Mouse (Mus musculus) hindbrain, embryonic 15.5 days (tissue): Measurements from ENCODE around the gene Tamm41. TPM values are rescaled to one million over a fixed set of nuclear protein-coding genes. Genes with fewer than 3 reads are reported as not detected.

Source experiments
- ATAC-seq: fragments of 200-750 bp; cut with Nextera tagmentation; 2 replicates; pipeline ENCODE4 v1.8.0; 2017; ENCODE audit warnings: low read depth, moderate number of reproducible peaks, moderate TSS enrichment; ENCODE audit not compliant: low FRiP score
- H3K27ac ChIP-seq: fragments of 300-500 bp; sonication (generic); replicated peaks from 2 replicates; pipeline ENCODE4 v1.5.1; 2015; ENCODE audit warnings: mild to moderate bottlenecking, inconsistent platforms
- H3K27me3 ChIP-seq: fragments of 300-500 bp; sonication (generic); 2 replicates; pipeline ENCODE4 v1.6.1; 2015; ENCODE audit warnings: control low read depth, inconsistent platforms
- H3K36me3 ChIP-seq: fragments of 300-500 bp; sonication (generic); 2 replicates; pipeline ENCODE4 v1.6.1; 2015; ENCODE audit warnings: control low read depth, inconsistent platforms
- H3K4me1 ChIP-seq: fragments of 300-500 bp; sonication (generic); replicated peaks from 2 replicates; pipeline ENCODE4 v1.6.1; 2015; ENCODE audit warnings: control low read depth, inconsistent platforms
- H3K4me2 ChIP-seq: fragments of 300-500 bp; sonication (generic); 2 replicates; pipeline ENCODE4 v1.6.1; 2015; ENCODE audit warnings: moderate library complexity, mild to moderate bottlenecking, inconsistent platforms
- H3K4me3 ChIP-seq: fragments of 300-500 bp; sonication (generic); 2 replicates; pipeline ENCODE4 v1.5.1; 2015; ENCODE audit warnings: mild to moderate bottlenecking, inconsistent platforms
- H3K9ac ChIP-seq: fragments of 300-500 bp; sonication (generic); 2 replicates; pipeline ENCODE4 v1.6.1; 2015; ENCODE audit warnings: inconsistent platforms
- H3K9me3 ChIP-seq: fragments of 300-500 bp; sonication (generic); 2 replicates; pipeline ENCODE4 v1.6.1; 2016; ENCODE audit warnings: control low read depth, inconsistent platforms
- WGBS: fragments of 180-500 bp; shearing (Covaris S2); methylation state at CpG from one replicate; pipeline ENCODE4 v1.1.7; 2015; 5-methylcytosine and 5-hydroxymethylcytosine counted together
- polyA plus RNA-seq: library from polyadenylated mRNA; unstranded; fragments of >200 nt; fragmentation: Nextera tagmentation; extraction: Ambion mirVana; gene quantifications from 2 replicates; pipeline ENCODE4 v1.2.1, GENCODE M21; 2015

The Tamm41 gene
- polyA plus RNA-seq, 1 experiment from 2014 or later = 47.1 TPM

DNA sequence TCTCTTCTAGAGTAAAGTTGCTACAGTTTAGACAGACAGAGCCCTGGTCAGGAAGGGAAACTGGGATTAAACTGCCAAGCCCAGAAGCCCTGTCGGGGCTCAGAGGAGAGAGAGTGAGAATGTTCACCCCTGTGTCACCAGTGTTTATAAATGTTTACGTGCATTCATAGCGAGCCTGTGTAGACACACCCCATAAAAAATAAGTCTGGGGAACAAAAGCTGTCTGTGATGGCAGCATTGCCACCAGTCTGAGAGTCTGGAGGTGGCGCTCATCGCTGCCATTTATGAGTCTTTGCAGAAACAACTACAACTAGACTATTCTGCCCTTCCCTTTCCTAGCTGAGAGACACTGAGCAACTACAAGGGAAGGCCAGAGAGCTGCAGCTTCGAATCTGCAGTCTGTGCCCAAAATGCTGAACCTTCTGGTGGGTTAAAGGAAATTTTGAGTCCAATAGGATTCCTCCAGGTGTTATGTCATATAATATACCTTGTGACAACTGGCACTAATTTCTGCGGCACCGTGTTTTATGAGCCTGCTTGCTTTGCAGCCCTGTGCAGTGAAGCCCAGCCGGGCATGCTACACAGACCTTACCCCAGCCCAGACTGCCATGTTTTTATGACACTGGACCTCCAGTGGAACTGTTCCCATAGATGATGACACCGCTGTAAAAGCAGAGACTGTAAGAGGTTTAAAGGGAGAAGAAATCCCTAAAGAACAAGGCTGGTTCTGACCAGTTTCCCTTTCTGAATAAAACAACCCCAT is 79.2 kb downstream of the Tamm41 start:
- Histone ChIP-seq H3K27ac (no peak overlapping the region), H3K36me3 (no peaks in the 10 kb centered on the region), H3K4me3 (no peak overlapping the region), H3K4me1 (0 out of 2 replicates have a peak, but pooled peaks cover 2% of the 10 kb centered on the region), H3K4me2 (no peak overlapping the region), H3K27me3 (no peaks in the 10 kb centered on the region), H3K9me3 (no peaks in the 10 kb centered on the region), H3K9ac (no peak overlapping the region)
- ATAC-seq = no peak
- WGBS = 81% methylated on average over 10 of the region's 10 CpGs

DNA sequence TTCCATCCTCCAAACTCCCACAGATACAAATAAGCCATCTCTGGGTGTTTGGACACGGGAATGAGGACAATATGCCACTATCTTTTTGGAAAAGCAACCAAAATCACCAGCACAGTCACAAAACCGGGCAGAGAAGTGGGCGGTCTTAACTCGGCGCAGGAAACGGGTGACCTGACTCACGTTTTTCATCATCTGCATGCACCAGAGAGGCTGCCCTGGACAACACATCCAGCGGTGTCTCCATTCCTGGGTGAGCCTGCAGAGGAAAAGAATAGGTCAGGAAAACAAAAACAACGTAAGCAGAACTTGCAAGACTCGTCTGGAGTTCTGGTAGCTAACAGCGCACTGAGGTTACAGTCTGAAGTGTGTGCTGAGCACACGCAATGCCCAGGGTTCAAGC is 79.9 kb downstream of the Tamm41 start:
- Histone ChIP-seq H3K4me1 (peaks cover 6% of the 10 kb centered on the region; the same call in 1 of the 2 replicates), H3K36me3 (no peaks in the 10 kb centered on the region), H3K27ac (no peak overlapping the region), H3K4me3 (no peak overlapping the region), H3K4me2 (no peak overlapping the region), H3K27me3 (no peaks in the 10 kb centered on the region), H3K9ac (no peak overlapping the region), H3K9me3 (no peaks in the 10 kb centered on the region)
- WGBS = 78% methylated on average over 12 of the region's 12 CpGs
- ATAC-seq = no peak

DNA sequence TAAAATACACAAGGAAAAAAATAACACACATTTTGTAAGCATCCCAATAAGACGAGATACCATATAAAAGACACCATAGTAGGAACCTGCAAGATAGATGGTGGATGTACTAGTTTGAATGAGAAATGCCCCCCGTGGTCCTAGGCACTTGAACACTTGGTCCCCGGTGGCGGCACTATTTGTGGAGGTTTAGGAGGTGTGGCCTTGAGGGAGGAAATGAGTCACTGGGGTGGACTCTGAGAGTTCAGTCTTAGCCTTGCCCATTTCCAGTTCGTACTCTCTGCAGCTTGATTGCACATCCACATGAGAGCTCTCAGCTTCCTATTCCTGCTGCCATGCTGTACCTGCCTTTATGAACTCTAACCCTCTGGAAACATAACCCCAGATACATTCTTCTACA is 83.2 kb downstream of the Tamm41 start:
- H3K4me1 ChIP-seq = peaks cover 20% of the 10 kb centered on the region; the same call in 1 of the 2 replicates
- no peak overlapping the region for H3K4me3 ChIP-seq
- ATAC-seq = no peak
- no peak overlapping the region for H3K9ac ChIP-seq
- H3K27me3 ChIP-seq = no peaks in the 10 kb centered on the region
- WGBS = 82% methylated on average over 5 of the region's 5 CpGs
- H3K27ac ChIP-seq = no peak overlapping the region
- no peaks in the 10 kb centered on the region for H3K36me3 ChIP-seq
- no peak overlapping the region for H3K4me2 ChIP-seq
- no peaks in the 10 kb centered on the region for H3K9me3 ChIP-seq

Other genes with a start within 250 kb of the Tamm41 start
- gene Vgll4, start 67.9 kb downstream of the Tamm41 start, polyA plus RNA-seq = 51.8 and 59.6 TPM in 2 replicates
- 61.3 and 61.7 TPM in 2 replicates for gene Syn2, start 97.0 kb upstream of the Tamm41 start, polyA plus RNA-seq
- gene Gm17482, start 189.5 kb upstream of the Tamm41 start, polyA plus RNA-seq = not detected in 2 replicates
- gene Timp4, start 214.3 kb upstream of the Tamm41 start, polyA plus RNA-seq = 23.2 and 27.1 TPM in 2 replicates